9 mouse cellular contexts compared by ENCODE assay signal in genomic region chr12:104472218-104472525, GRCm38 (mm10). TPM values are rescaled to one million over a fixed set of nuclear protein-coding genes. Genes with fewer than 3 reads are reported as not detected.
DNase-seq lines count a peak whose midpoint lies in the region; ATAC-seq lines count a peak whose summit lies in the region.
"Had no signal": no experiment of that assay in that cellular context is flagged by ENCODE, and none has a peak within 500 bp of the region (broad histone marks: within the 10 kb centered on the region; RNA-seq: fewer than 3 reads in every experiment).

No protein-coding gene starts in this region.

- under 1% methylated on average over 25 of the region's 25 CpGs for WGBS in lung, embryonic 15.5 days
- under 1% methylated on average over 25 of the region's 25 CpGs for WGBS in forebrain, embryonic 12.5 days
- under 1% methylated on average over 25 of the region's 25 CpGs for WGBS in limb, embryonic 11.5 days
- 1% methylated on average over 25 of the region's 25 CpGs for WGBS in stomach, embryonic 14.5 days

- DNase-seq in lung, postnatal 10 days = no peak
- DNase-seq in limb, embryonic 11.5 days (ENCODE audit: low spot score) = peak; percentile 74
- DNase-seq in c-Kit-positive CD71-positive TER-119-positive erythroid progenitor cells, embryonic 14.5 days (ENCODE audit: low spot score) = no peak
- DNase-seq in layer of hippocampus, adult 9-10 months (ENCODE audit: low spot score) = no peak
- DNase-seq: cerebellum, adult 18-20 months; left cerebral cortex, postnatal 4 days had no signal

- H3K9me3 ChIP-seq in lung, embryonic 15.5 days = no peaks in the 10 kb centered on the region
- no peaks in the 10 kb centered on the region for H3K9me3 ChIP-seq in forebrain, embryonic 12.5 days
- H3K9me3 ChIP-seq in limb, embryonic 11.5 days (ENCODE audit: control insufficient read depth, low read length) = no peaks in the 10 kb centered on the region
- no peaks in the 10 kb centered on the region for H3K9me3 ChIP-seq in stomach, embryonic 14.5 days (ENCODE audit: control insufficient read depth, low read depth, low read length)

- H3K4me2 ChIP-seq in lung, embryonic 15.5 days = peak overlapping the region; percentile 99
- peak overlapping the region; percentile 77 for H3K4me2 ChIP-seq in forebrain, embryonic 12.5 days
- H3K4me2 ChIP-seq in limb, embryonic 11.5 days (ENCODE audit: low read depth, severe bottlenecking) = peak overlapping the region; percentile 90
- peak overlapping the region; percentile 81; the same call in 1 of the 2 replicates for H3K4me2 ChIP-seq in stomach, embryonic 14.5 days (replicated peaks; ENCODE audit: low read depth, low read length)

- peaks cover 95% of the 10 kb centered on the region for H3K27me3 ChIP-seq in lung, embryonic 15.5 days
- peaks cover 92% of the 10 kb centered on the region for H3K27me3 ChIP-seq in forebrain, embryonic 12.5 days
- H3K27me3 ChIP-seq in limb, embryonic 11.5 days (ENCODE audit: control insufficient read depth, insufficient read depth, low read length) = peaks cover 33% of the 10 kb centered on the region
- H3K27me3 ChIP-seq in stomach, embryonic 14.5 days (ENCODE audit: control insufficient read depth, insufficient read depth, low read length) = peaks cover 40% of the 10 kb centered on the region

- no peak overlapping the region for H3K27ac ChIP-seq in lung, embryonic 15.5 days
- H3K27ac ChIP-seq in forebrain, embryonic 12.5 days = no peak overlapping the region
- H3K27ac ChIP-seq in limb, embryonic 11.5 days (replicated peaks; ENCODE audit: low read depth, low read length) = no peak overlapping the region; the same call in 1 of the 2 replicates
- H3K27ac ChIP-seq in stomach, embryonic 14.5 days (ENCODE audit: low read length) = no peak overlapping the region

- peak overlapping the region; percentile 49 for H3K4me3 ChIP-seq in lung, embryonic 15.5 days
- H3K4me3 ChIP-seq in forebrain, embryonic 12.5 days (replicated peaks) = peak overlapping the region; percentile 51
- H3K4me3 ChIP-seq in limb, embryonic 11.5 days (ENCODE audit: low read depth, low read length) = peak overlapping the region; percentile 66
- H3K4me3 ChIP-seq in stomach, embryonic 14.5 days (ENCODE audit: low read depth, low read length) = peak overlapping the region; percentile 55

- H3K4me1 ChIP-seq in lung, embryonic 15.5 days = peaks cover 27% of the 10 kb centered on the region
- H3K4me1 ChIP-seq in forebrain, embryonic 12.5 days = peaks cover 52% of the 10 kb centered on the region
- peaks cover 24% of the 10 kb centered on the region for H3K4me1 ChIP-seq in limb, embryonic 11.5 days (ENCODE audit: control insufficient read depth, insufficient read depth, low read length)
- peaks cover 7% of the 10 kb centered on the region; the same call in 1 of the 2 replicates for H3K4me1 ChIP-seq in stomach, embryonic 14.5 days (ENCODE audit: control insufficient read depth, insufficient read depth, low read length)

- no peak for ATAC-seq in lung, embryonic 15.5 days (ENCODE audit: borderline replicate concordance, extremely low read depth, low FRiP score, low TSS enrichment)
- ATAC-seq in forebrain, embryonic 12.5 days (ENCODE audit: low FRiP score) = no peak
- no peak for ATAC-seq in limb, embryonic 11.5 days (ENCODE audit: insufficient number of reproducible peaks, low FRiP score, low TSS enrichment, low read depth)
- ATAC-seq in stomach, embryonic 14.5 days (ENCODE audit: insufficient number of reproducible peaks, insufficient read depth, low FRiP score, low read depth) = no peak

- H3K9ac ChIP-seq in lung, embryonic 15.5 days = no peak overlapping the region
- H3K9ac ChIP-seq in forebrain, embryonic 12.5 days = no peak overlapping the region
- peak overlapping the region; percentile 88 for H3K9ac ChIP-seq in limb, embryonic 11.5 days (ENCODE audit: low read length)
- H3K9ac ChIP-seq in stomach, embryonic 14.5 days (replicated peaks; ENCODE audit: low read depth, low read length) = peak overlapping the region; percentile 46; the same call in 1 of the 2 replicates

- H3K36me3 ChIP-seq in lung, embryonic 15.5 days = no peaks in the 10 kb centered on the region
- no peaks in the 10 kb centered on the region for H3K36me3 ChIP-seq in forebrain, embryonic 12.5 days (replicated peaks)
- no peaks in the 10 kb centered on the region for H3K36me3 ChIP-seq in limb, embryonic 11.5 days (ENCODE audit: control insufficient read depth, insufficient read depth, low read length)
- no peaks in the 10 kb centered on the region for H3K36me3 ChIP-seq in stomach, embryonic 14.5 days (ENCODE audit: control insufficient read depth, insufficient read depth, low read length)

RNA-seq across cellular contexts. Expression of gene Gsc, which starts 1.0 kb away (rescaled TPM):
- 0.31 TPM in 1 of 2 replicates, not detected in the other for polyA plus RNA-seq in lung, embryonic 15.5 days (2015; fragmentation: Nextera tagmentation; extraction: Ambion mirVana)
- polyA plus RNA-seq in forebrain, embryonic 12.5 days (2016; fragmentation: Nextera tagmentation; extraction: Ambion mirVana) = 1.4 and 2.2 TPM in 2 replicates
- 24.4 and 33.2 TPM in 2 replicates for polyA plus RNA-seq in limb, embryonic 11.5 days (2014; fragmentation: Nextera tagmentation; extraction: Ambion mirVana)
- 1.7 and 1.9 TPM in 2 replicates for polyA plus RNA-seq in stomach, embryonic 14.5 days (2014; fragmentation: Nextera tagmentation; extraction: Ambion mirVana)

Comparison
In these comparisons a context has a peak if more than half of its experiments do, and no peak if none do; other contexts are left out.
1. H3K9ac ChIP-seq: peak in limb, embryonic 11.5 days (single experiment) and stomach, embryonic 14.5 days (single experiment); none in lung, embryonic 15.5 days (single experiment) and forebrain, embryonic 12.5 days (single experiment).
2. Peak in every context shown above with its lines, with median percentiles within 50 percentile points of each other: H3K4me2 ChIP-seq and H3K4me3 ChIP-seq.